Mouse (Mus musculus) megakaryocyte, embryonic 14.5 days (primary cell): ENCODE results near the gene Ap1b1.

Source experiments
- FLI1 ChIP-seq: IDR thresholded peaks from 2 replicates; pipeline ENCODE4 v1.6.1; 2012; ENCODE audit warnings: low read length, inconsistent platforms, mixed read lengths
- GATA1 ChIP-seq: IDR thresholded peaks from 3 replicates; pipeline ENCODE4 v1.6.1; 2012; ENCODE audit warnings: mixed read lengths, low read length, inconsistent platforms, borderline replicate concordance

- TF ChIP-seq GATA1, result no peak
- TF ChIP-seq FLI1, result no peak
Observed at GRCm38 (mm10) chr11:4953401-4953800, 33.2 kb upstream of the Ap1b1 start.
